Mouse (Mus musculus): ENCODE results near the gene Iqce. TPM values are rescaled to one million over a fixed set of nuclear protein-coding genes. Genes with fewer than 3 reads are reported as not detected.

The Iqce gene
- total and polyA plus RNA-seq, 2 experiments = 2.3 to 5.5 TPM

DNA sequence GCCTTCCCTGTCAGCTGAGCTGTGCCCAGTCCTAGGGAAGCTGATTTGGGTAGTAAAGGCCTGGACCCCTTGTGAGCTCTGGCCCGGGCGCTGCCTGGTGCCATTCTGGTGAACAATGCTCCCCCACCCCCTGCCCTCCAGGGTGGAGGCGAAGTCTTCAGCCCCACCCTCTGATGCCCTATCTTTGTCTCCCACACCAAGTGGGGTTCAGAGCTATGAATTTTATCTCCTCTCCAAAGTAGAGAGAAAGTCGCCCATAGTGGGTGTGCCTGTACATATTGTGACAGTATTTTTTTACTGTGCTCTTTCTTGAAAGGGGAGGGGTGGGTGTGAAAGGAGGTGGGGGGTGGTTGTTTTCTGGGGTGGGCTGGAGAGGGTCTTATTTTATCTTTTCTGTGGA is 87.3 kb downstream of the Iqce start:
- no peaks in the 10 kb centered on the region; the same call in 1 of the 2 replicates for H3K4me1 ChIP-seq (ENCODE audit: control insufficient read depth, insufficient read depth, low read length)
- DNase-seq (ENCODE audit: extremely low read depth, low read depth, low spot score) = no peak
- no peak overlapping the region for H3K9ac ChIP-seq (ENCODE audit: low read depth, low read length)

GRCm38 (mm10) chr5:140614141-140614540 is 88.0 kb downstream of the Iqce start:
- WGBS = 92% methylated on average over 10 of the region's 10 CpGs
- no peak for DNase-seq (ENCODE audit: extremely low read depth, low read depth, low spot score)
- Histone ChIP-seq H3K4me1 (ENCODE audit: control insufficient read depth, insufficient read depth, low read length) (no peaks in the 10 kb centered on the region; the same call in 1 of the 2 replicates), H3K36me3 (ENCODE audit: control insufficient read depth, insufficient read depth, low read length) (no peaks in the 10 kb centered on the region), H3K27ac (replicated peaks; ENCODE audit: insufficient read depth, low read depth, low read length) (no peak overlapping the region), H3K4me3 (ENCODE audit: insufficient read depth, low read depth, low read length) (no peak overlapping the region), H3K79me2 (ENCODE audit: control insufficient read depth, insufficient read depth, low read length) (no peaks in the 10 kb centered on the region), H3K9ac (ENCODE audit: low read depth, low read length) (no peak overlapping the region), H3K27me3 (ENCODE audit: control insufficient read depth, insufficient read depth, low read length) (no peaks in the 10 kb centered on the region)
- TF ChIP-seq CTCF (IDR thresholded peaks at IDR 0.05; ENCODE audit: low read depth, low read length) (no peak), POLR2A (IDR thresholded peaks at IDR 0.05; ENCODE audit: extremely low read depth, insufficient read depth, low read length) (no peak)

More for the DNA sequence above, 87.3 kb downstream of the Iqce start:
- H3K79me2 ChIP-seq (ENCODE audit: control insufficient read depth, insufficient read depth, low read length) = no peaks in the 10 kb centered on the region
- no peak for TF ChIP-seq POLR2A (IDR thresholded peaks at IDR 0.05; ENCODE audit: extremely low read depth, insufficient read depth, low read length)
- TF ChIP-seq CTCF (IDR thresholded peaks at IDR 0.05; ENCODE audit: low read depth, low read length) = no peak
- H3K4me3 ChIP-seq (ENCODE audit: insufficient read depth, low read depth, low read length) = no peak overlapping the region
- no peaks in the 10 kb centered on the region for H3K27me3 ChIP-seq (ENCODE audit: control insufficient read depth, insufficient read depth, low read length)
- no peak overlapping the region for H3K27ac ChIP-seq (replicated peaks; ENCODE audit: insufficient read depth, low read depth, low read length)
- 86% methylated on average over 4 of the region's 4 CpGs for WGBS
- H3K36me3 ChIP-seq (ENCODE audit: control insufficient read depth, insufficient read depth, low read length) = no peaks in the 10 kb centered on the region

GRCm38 (mm10) chr5:140612191-140612590 is 90.0 kb downstream of the Iqce start:
- DNase-seq (ENCODE audit: extremely low read depth, low read depth, low spot score) = no peak
- Histone ChIP-seq H3K27ac (replicated peaks; ENCODE audit: insufficient read depth, low read depth, low read length) (no peak overlapping the region), H3K27me3 (ENCODE audit: control insufficient read depth, insufficient read depth, low read length) (no peaks in the 10 kb centered on the region), H3K36me3 (ENCODE audit: control insufficient read depth, insufficient read depth, low read length) (no peaks in the 10 kb centered on the region), H3K9ac (ENCODE audit: low read depth, low read length) (no peak overlapping the region), H3K4me1 (ENCODE audit: control insufficient read depth, insufficient read depth, low read length) (no peaks in the 10 kb centered on the region; the same call in 1 of the 2 replicates), H3K79me2 (ENCODE audit: control insufficient read depth, insufficient read depth, low read length) (no peaks in the 10 kb centered on the region), H3K4me3 (ENCODE audit: insufficient read depth, low read depth, low read length) (no peak overlapping the region)
- WGBS = 47% methylated on average over 18 of the region's 18 CpGs
- no peak for TF ChIP-seq CTCF (IDR thresholded peaks at IDR 0.05; ENCODE audit: low read depth, low read length)
- TF ChIP-seq POLR2A (IDR thresholded peaks at IDR 0.05; ENCODE audit: extremely low read depth, insufficient read depth, low read length) = no peak

Other genes starting within 250 kb of the Iqce start
- gene Chst12, start 196.8 kb downstream of the Iqce start, total RNA-seq (2014; rRNA removed) = 0.27 and 0.28 TPM in 2 replicates
- gene Chst12, start 196.8 kb downstream of the Iqce start, polyA plus RNA-seq (2012; rRNA removed) = 1.1 and 1.4 TPM in 2 replicates
- not detected in 2 replicates for gene Grifin, start 137.3 kb downstream of the Iqce start, total RNA-seq (2014; rRNA removed)
- not detected in 2 replicates for gene Grifin, start 137.3 kb downstream of the Iqce start, polyA plus RNA-seq (2012; rRNA removed)
- gene Lfng, start 95.1 kb downstream of the Iqce start, total RNA-seq (2014; rRNA removed) = 4.2 and 5.5 TPM in 2 replicates
- gene Lfng, start 95.1 kb downstream of the Iqce start, polyA plus RNA-seq (2012; rRNA removed) = 9.2 and 9.5 TPM in 2 replicates
- gene Ttyh3, start 53.3 kb downstream of the Iqce start, total RNA-seq (2014; rRNA removed) = 1.9 and 2.7 TPM in 2 replicates
- gene Ttyh3, start 53.3 kb downstream of the Iqce start, polyA plus RNA-seq (2012; rRNA removed) = 7.1 and 8.6 TPM in 2 replicates
- gene Brat1, start 2.6 kb upstream of the Iqce start, total RNA-seq (2014; rRNA removed) = 5.5 and 6.1 TPM in 2 replicates
- 13.3 and 14.4 TPM in 2 replicates for gene Brat1, start 2.6 kb upstream of the Iqce start, polyA plus RNA-seq (2012; rRNA removed)
- gene Amz1, start 21.7 kb upstream of the Iqce start, total RNA-seq (2014; rRNA removed) = 0.46 and 0.54 TPM in 2 replicates
- gene Amz1, start 21.7 kb upstream of the Iqce start, polyA plus RNA-seq (2012; rRNA removed) = 0.15 and 0.93 TPM in 2 replicates
- 43.1 and 56.9 TPM in 2 replicates for gene Gna12, start 128.1 kb upstream of the Iqce start, total RNA-seq (2014; rRNA removed)
- gene Gna12, start 128.1 kb upstream of the Iqce start, polyA plus RNA-seq (2012; rRNA removed) = 85.1 and 88.2 TPM in 2 replicates